Comparison of ENCODE assay signal across 8 mouse cellular contexts in the genomic region with DNA sequence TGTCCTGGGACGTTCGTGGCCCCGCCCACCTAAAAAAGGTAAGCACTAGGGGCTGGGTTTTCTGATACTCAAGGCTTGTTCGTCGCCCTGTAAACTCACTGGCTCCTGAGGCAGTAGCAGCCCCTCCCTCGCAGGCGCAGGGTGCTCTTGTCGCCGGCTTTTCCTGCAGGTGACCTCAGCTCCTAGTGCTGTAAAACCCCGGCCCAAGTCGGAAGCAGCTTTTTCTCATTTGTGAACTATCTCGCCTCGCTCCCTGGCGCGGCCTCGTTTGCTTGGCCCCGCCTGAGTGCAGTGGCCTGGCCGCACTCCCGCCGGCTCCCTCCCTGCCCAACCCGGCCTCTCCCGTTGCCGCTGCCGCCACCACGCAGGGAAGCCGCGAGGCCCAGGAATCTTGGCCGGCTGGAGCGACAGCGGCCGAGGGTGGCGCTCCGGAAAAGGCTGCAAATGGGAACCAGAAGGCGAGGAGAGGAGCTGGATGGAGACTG. TPM values are rescaled to one million over a fixed set of nuclear protein-coding genes. Genes with fewer than 3 reads are reported as not detected.
A peak's percentile ranks its signal among the peaks of the same experiment; 100 is the strongest.
DNase-seq lines count a peak whose midpoint lies in the region; ATAC-seq and TF ChIP-seq lines count a peak whose summit lies in the region.

No protein-coding gene starts in this region.

- H3K27ac ChIP-seq in cerebellum, adult 2 months (ENCODE audit: insufficient read depth, low read length) = peak overlapping the region; percentile 73
- 0 out of 2 replicates have a peak overlapping the region, but pooled peaks have one; percentile 7 for H3K27ac ChIP-seq in hindbrain, embryonic 12.5 days
- H3K27ac ChIP-seq in limb, embryonic 14.5 days (replicated peaks; ENCODE audit: low read depth, low read length) = peak overlapping the region; percentile 62
- no peak overlapping the region for H3K27ac ChIP-seq in midbrain, embryonic 15.5 days

- H3K9ac ChIP-seq in hindbrain, embryonic 12.5 days = peak overlapping the region; percentile 36
- peak overlapping the region; percentile 55 for H3K9ac ChIP-seq in limb, embryonic 14.5 days (ENCODE audit: low read depth, low read length, severe bottlenecking)
- peak overlapping the region; percentile 24 for H3K9ac ChIP-seq in midbrain, embryonic 15.5 days

- ATAC-seq in frontal cortex, adult (ENCODE audit: low TSS enrichment) = peak; percentile 86
- no peak for ATAC-seq in hindbrain, embryonic 12.5 days (ENCODE audit: low FRiP score)
- ATAC-seq in limb, embryonic 14.5 days (ENCODE audit: low FRiP score, low read depth) = 0 out of 2 replicates have a peak, but pooled peaks have one; percentile 20
- peak; percentile 30; the same call in 1 of the 2 replicates for ATAC-seq in midbrain, embryonic 15.5 days (replicated peaks)

- H3K4me1 ChIP-seq in cerebellum, adult 2 months (ENCODE audit: control insufficient read depth, insufficient read depth, low read length) = peaks cover 7% of the 10 kb centered on the region
- peaks cover 20% of the 10 kb centered on the region for H3K4me1 ChIP-seq in hindbrain, embryonic 12.5 days
- peaks cover 36% of the 10 kb centered on the region for H3K4me1 ChIP-seq in limb, embryonic 14.5 days (ENCODE audit: control insufficient read depth, insufficient read depth, low read length)
- peaks cover 21% of the 10 kb centered on the region for H3K4me1 ChIP-seq in midbrain, embryonic 15.5 days

- H3K27me3 ChIP-seq in cerebellum, adult 2 months (ENCODE audit: control insufficient read depth, insufficient read depth, low read length) = no peaks in the 10 kb centered on the region
- H3K27me3 ChIP-seq in hindbrain, embryonic 12.5 days = peaks cover 66% of the 10 kb centered on the region
- no peaks in the 10 kb centered on the region; the same call in 1 of the 2 replicates for H3K27me3 ChIP-seq in limb, embryonic 14.5 days (ENCODE audit: control insufficient read depth, insufficient read depth, low read length)
- H3K27me3 ChIP-seq in midbrain, embryonic 15.5 days (replicated peaks) = peaks cover 50% of the 10 kb centered on the region

- TF ChIP-seq CTCF in cerebellum, adult 2 months (IDR thresholded peaks at IDR 0.05; ENCODE audit: borderline replicate concordance, insufficient read depth, low read depth, low read length) = no peak

- WGBS in cerebellum, adult 2 months = 2% methylated on average over 34 of the region's 34 CpGs
- under 1% methylated on average over 34 of the region's 34 CpGs for WGBS in hindbrain, embryonic 12.5 days
- WGBS in limb, embryonic 14.5 days = under 1% methylated on average over 34 of the region's 34 CpGs
- WGBS in midbrain, embryonic 15.5 days = 1% methylated on average over 34 of the region's 34 CpGs

- peak overlapping the region; percentile 52 for H3K4me2 ChIP-seq in hindbrain, embryonic 12.5 days (replicated peaks)
- peak overlapping the region; percentile 62 for H3K4me2 ChIP-seq in limb, embryonic 14.5 days (replicated peaks; ENCODE audit: low read depth, low read length, severe bottlenecking)
- peak overlapping the region; percentile 62 for H3K4me2 ChIP-seq in midbrain, embryonic 15.5 days

- H3K36me3 ChIP-seq in hindbrain, embryonic 12.5 days = no peaks in the 10 kb centered on the region
- peaks cover 3% of the 10 kb centered on the region; the same call in 1 of the 2 replicates for H3K36me3 ChIP-seq in limb, embryonic 14.5 days (ENCODE audit: control insufficient read depth, insufficient read depth, low read length)
- no peaks in the 10 kb centered on the region for H3K36me3 ChIP-seq in midbrain, embryonic 15.5 days (replicated peaks)

- H3K4me3 ChIP-seq in cerebellum, adult 2 months (replicated peaks; ENCODE audit: insufficient read depth, low read depth, low read length) = peak overlapping the region; percentile 46
- H3K4me3 ChIP-seq in hindbrain, embryonic 12.5 days = peak overlapping the region; percentile 25
- H3K4me3 ChIP-seq in limb, embryonic 14.5 days (replicated peaks; ENCODE audit: low read length) = peak overlapping the region; percentile 31
- H3K4me3 ChIP-seq in midbrain, embryonic 15.5 days = peak overlapping the region; percentile 32

- H3K9me3 ChIP-seq in hindbrain, embryonic 12.5 days (replicated peaks) = no peaks in the 10 kb centered on the region
- no peaks in the 10 kb centered on the region for H3K9me3 ChIP-seq in limb, embryonic 14.5 days (ENCODE audit: control insufficient read depth, low read length)
- no peaks in the 10 kb centered on the region for H3K9me3 ChIP-seq in midbrain, embryonic 15.5 days

- no peak for DNase-seq in frontal cortex, postnatal 14 days (ENCODE audit: low spot score in 2 of 2)
- DNase-seq in cerebellum, adult 2 months = peak; percentile 78 to 79
- DNase-seq in gastrocnemius, adult 18-20 months (ENCODE audit: low spot score) = peak; percentile 76
- peak; percentile 48 for DNase-seq in limb, embryonic 14.5 days (ENCODE audit: low spot score)
- peak; percentile 53 for DNase-seq in urinary bladder, adult 2 months (ENCODE audit: low spot score)

- no peak for TF ChIP-seq POLR2A in cerebellum, adult 2 months (IDR thresholded peaks at IDR 0.05; ENCODE audit: borderline replicate concordance, insufficient read depth, low read length)
- TF ChIP-seq POLR2A in limb, embryonic 14.5 days (IDR thresholded peaks at IDR 0.05; ENCODE audit: borderline replicate concordance, extremely low read depth, insufficient read depth, insufficient read length) = no peak

RNA-seq across cellular contexts. Expression of a gene that starts 10.1 kb away (rescaled TPM):
- 0.93 and 2.0 TPM in 2 replicates for polyA plus RNA-seq in cerebellum, adult 2 months (2012; rRNA removed)
- total RNA-seq in gastrocnemius, adult 18-20 months (2021) = 1 to 10 TPM in 1 of 2 experiments, under 1 TPM in 1; 0.89 to 1.4 TPM
- polyA plus RNA-seq in hindbrain, embryonic 12.5 days (2016; fragmentation: Nextera tagmentation; extraction: Ambion mirVana) = 50.1 and 56.7 TPM in 2 replicates
- polyA plus RNA-seq in limb, embryonic 14.5 days (2012; rRNA removed) = 50.3 and 57.4 TPM in 2 replicates
- polyA plus RNA-seq in limb, embryonic 14.5 days (2014; fragmentation: Nextera tagmentation; extraction: Ambion mirVana) = 74.6 and 75.4 TPM in 2 replicates
- 2.6 and 2.9 TPM in 2 replicates for polyA plus RNA-seq in midbrain, embryonic 15.5 days (2015; fragmentation: Nextera tagmentation; extraction: Ambion mirVana)
- 17.6 and 22.6 TPM in 2 replicates for polyA plus RNA-seq in urinary bladder, adult 2 months (2012; rRNA removed)

RNA-seq across cellular contexts. Expression of a gene that starts 24.8 kb away (rescaled TPM):
- polyA plus RNA-seq in cerebellum, adult 2 months (2012; rRNA removed) = 45.8 and 49.7 TPM in 2 replicates
- 1 to 10 TPM; 6.7 to 8.7 TPM for total RNA-seq in gastrocnemius, adult 18-20 months (2021)
- polyA plus RNA-seq in hindbrain, embryonic 12.5 days (2016; fragmentation: Nextera tagmentation; extraction: Ambion mirVana) = 65.2 and 74.3 TPM in 2 replicates
- polyA plus RNA-seq in limb, embryonic 14.5 days (2012; rRNA removed) = 66.3 and 77.4 TPM in 2 replicates
- 59.9 and 69.1 TPM in 2 replicates for polyA plus RNA-seq in limb, embryonic 14.5 days (2014; fragmentation: Nextera tagmentation; extraction: Ambion mirVana)
- polyA plus RNA-seq in midbrain, embryonic 15.5 days (2015; fragmentation: Nextera tagmentation; extraction: Ambion mirVana) = 94.6 and 99.9 TPM in 2 replicates
- 42.3 and 48.2 TPM in 2 replicates for polyA plus RNA-seq in urinary bladder, adult 2 months (2012; rRNA removed)

RNA-seq across cellular contexts. Expression of a gene that starts 28.8 kb away (rescaled TPM):
- 4.1 and 4.7 TPM in 2 replicates for polyA plus RNA-seq in cerebellum, adult 2 months (2012; rRNA removed)
- total RNA-seq in gastrocnemius, adult 18-20 months (2021) = under 1 TPM; 0.62 to 0.66 TPM
- polyA plus RNA-seq in hindbrain, embryonic 12.5 days (2016; fragmentation: Nextera tagmentation; extraction: Ambion mirVana) = 6.3 and 6.7 TPM in 2 replicates
- 48.9 and 52.5 TPM in 2 replicates for polyA plus RNA-seq in limb, embryonic 14.5 days (2012; rRNA removed)
- polyA plus RNA-seq in limb, embryonic 14.5 days (2014; fragmentation: Nextera tagmentation; extraction: Ambion mirVana) = 14.4 and 18.7 TPM in 2 replicates
- 11.8 and 15.1 TPM in 2 replicates for polyA plus RNA-seq in midbrain, embryonic 15.5 days (2015; fragmentation: Nextera tagmentation; extraction: Ambion mirVana)
- polyA plus RNA-seq in urinary bladder, adult 2 months (2012; rRNA removed) = 25.8 and 40.1 TPM in 2 replicates

RNA-seq across cellular contexts. Expression of a gene that starts 34.5 kb away (rescaled TPM):
- polyA plus RNA-seq in cerebellum, adult 2 months (2012; rRNA removed) = 175 TPM in 2 replicates
- 10 to 100 TPM; 21.0 to 26.8 TPM for total RNA-seq in gastrocnemius, adult 18-20 months (2021)
- 109 and 113 TPM in 2 replicates for polyA plus RNA-seq in hindbrain, embryonic 12.5 days (2016; fragmentation: Nextera tagmentation; extraction: Ambion mirVana)
- 93.6 and 113 TPM in 2 replicates for polyA plus RNA-seq in limb, embryonic 14.5 days (2012; rRNA removed)
- 34.5 and 38.3 TPM in 2 replicates for polyA plus RNA-seq in limb, embryonic 14.5 days (2014; fragmentation: Nextera tagmentation; extraction: Ambion mirVana)
- polyA plus RNA-seq in midbrain, embryonic 15.5 days (2015; fragmentation: Nextera tagmentation; extraction: Ambion mirVana) = 184 and 188 TPM in 2 replicates
- polyA plus RNA-seq in urinary bladder, adult 2 months (2012; rRNA removed) = 85.7 and 101 TPM in 2 replicates

RNA-seq across cellular contexts. Expression of a gene that starts 40.5 kb away (rescaled TPM):
- polyA plus RNA-seq in cerebellum, adult 2 months (2012; rRNA removed) = 274 and 283 TPM in 2 replicates
- 100 to 1,000 TPM; 185 to 200 TPM for total RNA-seq in gastrocnemius, adult 18-20 months (2021)
- polyA plus RNA-seq in hindbrain, embryonic 12.5 days (2016; fragmentation: Nextera tagmentation; extraction: Ambion mirVana) = 143 and 150 TPM in 2 replicates
- 113 and 119 TPM in 2 replicates for polyA plus RNA-seq in limb, embryonic 14.5 days (2012; rRNA removed)
- 58.3 and 68.4 TPM in 2 replicates for polyA plus RNA-seq in limb, embryonic 14.5 days (2014; fragmentation: Nextera tagmentation; extraction: Ambion mirVana)
- 85.4 and 92.1 TPM in 2 replicates for polyA plus RNA-seq in midbrain, embryonic 15.5 days (2015; fragmentation: Nextera tagmentation; extraction: Ambion mirVana)
- polyA plus RNA-seq in urinary bladder, adult 2 months (2012; rRNA removed) = 103 and 127 TPM in 2 replicates

Comparison
In these comparisons a context has a peak if more than half of its experiments do, and no peak if none do; other contexts are left out.
1. DNase-seq: peak in cerebellum, adult 2 months (2 of 2), gastrocnemius, adult 18-20 months (single experiment), limb, embryonic 14.5 days (single experiment) and urinary bladder, adult 2 months (single experiment); none in frontal cortex, postnatal 14 days (0 of 2).
2. Peak in every context shown above with its lines, with median percentiles within 50 percentile points of each other: H3K4me3 ChIP-seq, H3K4me2 ChIP-seq and H3K9ac ChIP-seq.